Mouse (Mus musculus) adrenal gland, adult 18-20 months (tissue): ENCODE data around the gene Synj1. TPM values are rescaled to one million over a fixed set of nuclear protein-coding genes. Genes with fewer than 3 reads are reported as not detected.

Experiments used
- DNase-seq, 2 experiments: peaks; one replicate each; pipeline ENCODE4 v3.0.0; 2021 to 2022; ENCODE audit warnings: low spot score in 2 of 2
- microRNA-seq, 2 experiments: library from miRNA; unstranded; fragments of <30 nt; microRNA quantifications; one replicate each; pipeline ENCODE4 v1.2.0; 2021; ENCODE audit warnings: borderline number of aligned reads in 2 of 2
- total RNA-seq, 2 experiments: library from RNA; stranded (reverse); gene quantifications; 1 replicate in 1 of 2; 2 replicates in 1 of 2; pipeline ENCODE4 v1.2.3; 2021

Synj1 gene
- total RNA-seq, 2 experiments from 2014 or later: 52.2 to 58.5 TPM

DNA sequence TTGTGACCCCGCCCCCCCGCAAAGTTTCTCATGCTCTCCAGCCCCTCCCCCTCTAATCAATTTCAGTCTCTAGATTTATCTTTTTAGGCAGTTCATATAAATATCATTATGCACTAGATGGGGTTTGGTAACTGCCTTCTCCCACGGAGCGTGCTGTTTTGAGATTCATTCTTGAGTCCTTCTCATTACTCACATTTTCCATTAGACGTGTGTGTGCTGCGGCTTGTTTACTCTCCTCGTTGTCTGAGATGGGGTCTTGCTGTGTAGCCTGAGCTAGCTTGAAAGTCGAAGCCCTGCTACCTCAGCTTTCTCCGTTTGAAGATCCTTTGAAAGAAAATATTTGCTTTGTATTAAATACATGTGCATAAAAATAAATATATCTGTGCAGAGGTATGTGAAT, 117.3 kb downstream of the Synj1 start:
- DNase-seq: no peak

DNA sequence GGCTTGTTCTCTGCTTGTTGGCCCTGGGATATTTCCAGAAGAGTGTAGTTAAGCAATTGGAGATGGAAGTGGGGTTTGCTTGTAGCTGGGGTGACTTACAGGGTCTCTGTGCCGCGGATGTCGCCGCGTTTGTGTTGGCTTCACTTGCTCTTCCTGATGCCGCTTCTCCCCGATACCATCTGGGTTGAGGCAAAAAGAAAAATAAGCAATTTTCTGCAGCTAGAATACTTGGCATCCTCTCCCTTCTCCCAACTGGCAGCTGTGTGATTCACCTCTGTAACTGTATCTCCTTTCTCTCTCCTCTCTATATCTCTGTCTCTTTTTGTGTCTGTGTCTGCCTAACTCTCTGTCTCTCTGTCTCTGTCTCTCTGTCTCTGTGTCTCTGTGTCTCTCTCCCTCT, 118.1 kb downstream of the Synj1 start:
- DNase-seq: no peak

DNA sequence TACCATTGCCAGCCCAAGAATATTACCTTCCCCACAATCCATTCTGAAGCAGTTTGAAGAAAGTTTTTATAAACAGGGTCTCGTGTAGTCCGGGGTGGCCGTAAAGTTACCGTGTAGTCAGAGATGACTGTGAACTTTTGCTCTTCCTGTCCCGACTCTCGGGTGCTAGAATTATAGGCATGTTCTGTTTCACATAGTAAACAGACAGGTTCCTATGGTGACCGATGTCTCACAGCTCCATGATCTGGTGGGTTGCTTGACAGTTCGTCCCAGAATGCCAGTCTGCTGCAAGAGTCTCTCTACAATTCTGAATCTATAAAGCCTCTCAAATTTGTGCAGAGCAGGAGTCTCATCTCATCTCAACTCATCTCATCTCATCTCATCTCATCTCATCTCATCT, 119.0 kb downstream of the Synj1 start:
- no peak for DNase-seq

DNA sequence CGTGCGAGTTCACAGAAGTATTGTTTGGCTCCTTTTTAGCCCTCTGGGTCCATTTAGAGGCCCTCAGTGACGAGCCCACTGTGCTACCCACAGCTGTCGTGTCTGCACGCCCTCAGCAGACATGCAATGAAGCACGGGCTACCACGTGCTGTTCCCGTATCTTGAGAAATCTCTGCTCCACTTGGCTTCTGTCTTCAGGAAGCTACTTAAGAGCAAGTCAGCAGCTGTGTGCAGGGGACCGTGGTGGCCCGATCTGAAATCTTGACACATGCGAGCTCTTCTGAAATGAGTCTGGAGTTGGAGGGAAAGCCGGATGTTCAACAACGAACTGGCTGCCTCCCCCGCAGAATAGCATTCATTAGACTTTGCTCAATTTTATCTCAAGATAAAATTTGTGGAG, 119.5 kb downstream of the Synj1 start:
- no peak for DNase-seq

DNA sequence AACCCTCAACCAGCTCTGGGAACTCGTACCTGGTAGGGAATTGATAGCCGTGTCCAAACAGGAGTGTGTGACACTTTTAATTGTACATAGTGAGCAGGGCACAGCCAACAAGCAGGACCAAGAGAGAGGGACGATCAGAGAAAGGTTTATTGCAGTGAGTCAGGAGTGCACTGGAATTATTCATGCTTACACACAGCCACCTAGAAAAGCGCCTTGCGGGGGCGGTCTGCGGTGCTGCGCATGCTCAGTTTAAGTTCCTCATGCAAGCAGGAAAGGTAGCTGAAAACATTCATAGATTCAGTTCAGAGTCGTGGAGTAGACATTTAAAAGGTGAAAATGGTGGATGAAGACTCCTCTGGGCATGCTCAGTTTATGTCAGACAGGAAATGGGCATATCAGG, 120.4 kb downstream of the Synj1 start:
- DNase-seq: no peak

Small RNA genes lying within 50 kb of the gene (microRNA-seq; reads per million reads assigned to microRNA genes)
- gene Gm22933: 0 reads per million in 2 experiments

Other genes with a start within 250 kb of the Synj1 start
- gene Urb1, start 200.9 kb downstream of the Synj1 start, total RNA-seq: 10 to 100 TPM; 17.6 to 18.2 TPM
- gene Eva1c, start 184.6 kb downstream of the Synj1 start, total RNA-seq: 1 to 10 TPM; 5.2 to 8.2 TPM
- gene Cfap298, start 76.2 kb downstream of the Synj1 start, total RNA-seq: 10 to 100 TPM; 27.5 to 37.6 TPM
- 10 to 100 TPM; 46.7 to 72.0 TPM for gene Paxbp1, start 33.2 kb upstream of the Synj1 start, total RNA-seq
- under 1 TPM; 0.20 to 0.35 TPM for gene 4932438H23Rik, start 83.8 kb upstream of the Synj1 start, total RNA-seq
- gene Olig2, start 214.1 kb upstream of the Synj1 start, total RNA-seq: not detected